ENCODE assay signal across 8 mouse cellular contexts in genomic region chr17:29614115-29615023, GRCm38 (mm10). TPM values are rescaled to one million over a fixed set of nuclear protein-coding genes. Genes with fewer than 3 reads are reported as not detected.
A peak's percentile ranks its signal among the peaks of the same experiment; 100 is the strongest.
DNase-seq lines count a peak whose midpoint lies in the region; ATAC-seq lines count a peak whose summit lies in the region.

Gene Rnf8 (plus strand): TSS chr17:29614790.
Gene Gm28043 (plus strand): TSS chr17:29614876.

- H3K27me3 ChIP-seq in hindbrain, embryonic 14.5 days (ENCODE audit: control insufficient read depth, insufficient read depth, low read length), result no peaks in the 10 kb centered on the region

- H3K4me2 ChIP-seq in hindbrain, embryonic 14.5 days (replicated peaks), result peak within 1 kb of the TSS; percentile 86

- H3K27ac ChIP-seq in hindbrain, embryonic 14.5 days, result peak within 1 kb of the TSS; percentile 92

- H3K4me3 ChIP-seq in hindbrain, embryonic 14.5 days (replicated peaks; ENCODE audit: low read length), result peak within 1 kb of the TSS; percentile 97

- H3K36me3 ChIP-seq in hindbrain, embryonic 14.5 days (replicated peaks; ENCODE audit: control insufficient read depth, insufficient read depth), result peaks cover under 1% of the 10 kb centered on the region

- WGBS in hindbrain, embryonic 14.5 days, result 1% methylated on average over 52 of the region's 52 CpGs

- peak within 1 kb of the TSS; percentile 95 for H3K9ac ChIP-seq in hindbrain, embryonic 14.5 days

- ATAC-seq in hindbrain, embryonic 14.5 days (ENCODE audit: low FRiP score), result peak; percentile 90

- DNase-seq in R1 (ENCODE audit: low read depth, low spot score), result peak; percentile 96
- peak; percentile 97 to 98 for DNase-seq in cerebellum, postnatal 25 days
- DNase-seq in frontal cortex, postnatal 25 days (ENCODE audit: low spot score in 2 of 2), result peak; percentile 87
- DNase-seq in hindbrain, embryonic 14.5 days (ENCODE audit: low spot score), result peak; percentile 95
- DNase-seq in layer of hippocampus, postnatal 36 days, result peak; percentile 91 to 93
- peak; percentile 96 for DNase-seq in lung, postnatal 36 days
- DNase-seq in retina, postnatal 1 day, result peak; percentile 97
- DNase-seq in urinary bladder, adult 18-20 months (ENCODE audit: low spot score in 2 of 2), result peak; percentile 90

- peaks cover 30% of the 10 kb centered on the region for H3K4me1 ChIP-seq in hindbrain, embryonic 14.5 days (replicated peaks; ENCODE audit: control insufficient read depth, insufficient read depth, low read length)

- no peaks in the 10 kb centered on the region for H3K9me3 ChIP-seq in hindbrain, embryonic 14.5 days (ENCODE audit: control insufficient read depth, low read length)

RNA-seq across cellular contexts. Expression of gene Rnf8, which starts in this region (rescaled TPM):
- polyA plus RNA-seq in hindbrain, embryonic 14.5 days (2014; fragmentation: Nextera tagmentation; extraction: Ambion mirVana), result 82.2 and 89.6 TPM in 2 replicates
- total RNA-seq in layer of hippocampus, postnatal 36 days (2021), result 10 to 100 TPM; 47.4 to 47.9 TPM

RNA-seq across cellular contexts. Expression of gene Gm28043, which starts in this region (rescaled TPM):
- polyA plus RNA-seq in hindbrain, embryonic 14.5 days (2014; fragmentation: Nextera tagmentation; extraction: Ambion mirVana), result 1.8 and 2.6 TPM in 2 replicates
- 1 to 10 TPM; 3.4 to 5.0 TPM for total RNA-seq in layer of hippocampus, postnatal 36 days (2021)

Comparison
In these comparisons a context has a peak if more than half of its experiments do, and no peak if none do; other contexts are left out.
1. Peak in every context shown above with its lines: DNase-seq, ATAC-seq, H3K4me3 ChIP-seq and H3K27ac ChIP-seq.